Mouse (Mus musculus): ENCODE data around the gene Cycs.
A peak's percentile ranks its signal among the peaks of the same experiment; 100 is the strongest.
"Not testable (repeated sequence)": the region's sequence is repeated elsewhere in the genome, so short reads cannot be mapped to it uniquely, and the experiment has no call there.

Cycs gene

GRCm38 (mm10) chr6:50566141-50566996, at the start of gene Cycs:
Gene Cycs, minus strand, starts transcription at chr6:50566538.
- DNase-seq (ENCODE audit: low read depth, low spot score) = peak; percentile 100

- DNase-seq (ENCODE audit: low read depth, low spot score) = peak; percentile 28
Observed at GRCm38 (mm10) chr6:50601620-50602019, 35.3 kb upstream of the Cycs start.

DNA sequence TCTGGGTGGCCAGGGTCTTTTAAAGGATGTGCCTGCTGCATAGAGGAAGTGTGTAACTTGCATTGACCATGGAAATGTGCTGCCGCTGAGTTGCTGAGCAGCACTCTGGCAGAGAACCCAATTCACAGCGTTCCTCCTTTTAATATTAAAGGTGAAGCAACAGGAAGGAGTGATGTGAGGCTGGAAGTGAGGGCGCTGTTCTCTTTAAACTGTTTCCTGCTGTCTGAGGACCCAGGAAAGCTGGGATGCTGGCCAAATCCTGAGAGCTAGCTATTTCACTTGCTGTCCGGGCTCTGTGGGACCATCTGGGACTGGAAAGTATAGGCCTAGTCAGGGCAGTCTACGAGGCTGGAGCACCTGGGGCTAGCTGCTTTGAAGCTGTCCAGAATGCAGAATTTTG, 32.2 kb upstream of the Cycs start:
- DNase-seq (ENCODE audit: low read depth, low spot score) = no peak

- peak; percentile 84 for DNase-seq (ENCODE audit: low read depth, low spot score)
Observed at GRCm38 (mm10) chr6:50596301-50597211, 30.2 kb upstream of the Cycs start, which contains the start of gene 4921507P07Rik. Gene 4921507P07Rik, minus strand, starts transcription at chr6:50596632.

DNA sequence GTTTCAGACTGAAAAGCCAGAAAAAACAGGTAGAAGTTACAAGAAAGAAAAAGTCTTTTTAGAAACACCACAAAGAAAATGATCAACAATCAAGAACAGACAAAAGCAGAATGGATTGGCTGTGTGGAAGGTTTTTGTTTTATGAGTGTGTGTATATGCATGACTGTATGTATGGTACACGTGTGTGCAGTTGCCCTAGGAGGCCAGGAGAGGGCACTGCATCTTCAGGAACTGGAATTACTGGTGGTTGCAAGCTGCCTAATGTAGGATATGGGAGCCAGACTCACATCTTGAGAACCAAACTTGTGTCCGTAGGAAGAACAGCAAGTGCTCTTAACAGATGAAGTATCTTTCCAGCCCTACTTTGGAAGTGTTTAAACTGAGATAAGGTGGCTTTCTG, 28.0 kb upstream of the Cycs start:
- DNase-seq (ENCODE audit: low read depth, low spot score) = no peak

GRCm38 (mm10) chr6:50593334-50593845, 27.1 kb upstream of the Cycs start:
- DNase-seq (ENCODE audit: low read depth, low spot score) = no peak

- no peak for DNase-seq (ENCODE audit: low read depth, low spot score)
Observed at GRCm38 (mm10) chr6:50590234-50590633, 23.9 kb upstream of the Cycs start.

DNA sequence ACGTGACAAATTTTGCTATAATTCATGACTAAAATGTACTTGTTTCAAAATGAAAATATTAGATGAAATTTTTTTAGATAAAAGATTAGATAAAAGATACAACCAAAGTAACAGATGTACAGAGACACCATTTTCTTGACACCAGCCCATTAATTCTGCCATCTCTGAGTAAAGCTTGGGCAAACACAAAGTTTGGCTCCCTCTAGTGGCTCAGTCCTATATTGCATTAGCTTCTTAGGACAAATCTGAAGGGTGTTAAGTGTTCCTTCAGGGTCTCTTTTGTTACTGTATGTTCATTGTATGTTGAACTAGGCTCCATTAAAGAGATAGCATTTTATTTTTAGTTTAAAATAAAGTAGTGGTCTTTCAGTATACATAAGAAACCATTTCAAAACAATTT, 21.9 kb upstream of the Cycs start:
- DNase-seq (ENCODE audit: low read depth, low spot score) = peak; percentile 71

DNA sequence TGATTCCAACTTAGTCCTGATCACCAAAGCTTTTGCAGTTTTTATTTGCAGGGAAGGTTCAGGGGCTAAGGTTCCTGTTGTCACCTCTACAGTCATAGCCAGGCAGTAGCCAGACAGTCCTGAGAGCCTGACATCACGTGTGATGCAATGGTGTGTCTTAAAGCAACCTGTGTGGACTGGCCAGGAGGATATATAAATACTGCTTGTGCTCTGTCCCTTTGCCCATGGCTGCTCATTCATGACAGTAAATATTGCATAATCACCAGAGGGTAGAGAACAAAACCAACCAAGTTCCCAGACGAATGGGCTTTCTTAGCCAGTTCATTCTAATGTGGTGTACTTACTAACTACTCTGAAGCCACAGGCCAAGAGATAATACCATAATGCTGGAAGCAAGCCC, 21.1 kb upstream of the Cycs start:
- no peak for DNase-seq (ENCODE audit: low read depth, low spot score)

DNA sequence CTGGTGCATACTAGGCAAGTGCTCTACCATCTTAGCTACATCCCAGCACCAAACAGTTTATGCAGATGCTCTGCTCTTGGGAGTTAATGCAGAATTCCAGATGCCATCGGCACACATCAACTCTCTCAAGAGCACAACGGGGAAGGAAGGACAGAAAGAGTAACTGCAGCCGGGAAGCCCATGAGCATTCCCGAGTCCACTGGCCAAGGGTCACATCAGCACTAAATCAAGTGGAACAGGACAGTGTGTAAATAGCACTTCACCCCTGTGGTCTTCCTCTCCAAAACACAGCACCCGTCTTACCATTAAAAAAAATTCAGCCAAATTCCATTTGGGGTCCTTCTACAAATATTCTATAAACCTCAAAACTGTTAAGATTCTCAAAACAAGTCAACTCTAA, 20.0 kb upstream of the Cycs start:
- no peak for DNase-seq (ENCODE audit: low read depth, low spot score)

GRCm38 (mm10) chr6:50585733-50586132, 19.4 kb upstream of the Cycs start:
- DNase-seq (ENCODE audit: low read depth, low spot score) = no peak

DNA sequence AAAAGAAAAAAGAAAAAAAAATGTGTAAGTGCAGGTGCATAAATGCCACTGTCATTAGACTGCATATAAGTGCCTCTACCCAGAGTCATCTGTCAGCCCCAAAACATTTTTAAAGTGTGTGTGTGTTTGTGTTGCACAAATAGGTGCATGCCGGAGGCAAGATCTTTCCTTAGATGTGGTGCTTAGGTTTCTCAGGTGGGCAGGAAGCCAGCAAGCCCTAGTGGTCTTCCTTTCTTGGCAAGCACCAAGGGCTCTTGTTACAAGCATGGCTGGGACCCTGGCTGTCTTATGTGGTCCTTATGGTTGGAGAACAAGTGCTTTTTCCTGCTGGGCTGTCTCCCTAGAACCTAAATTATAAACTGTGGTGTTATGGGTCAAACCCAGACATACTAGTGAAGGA, 5.3 kb upstream of the Cycs start:
- DNase-seq (ENCODE audit: low read depth, low spot score) = no peak

- DNase-seq (ENCODE audit: low read depth, low spot score) = no peak
Observed at GRCm38 (mm10) chr6:50566997-50567255, 588 bp upstream of the Cycs start.

DNA sequence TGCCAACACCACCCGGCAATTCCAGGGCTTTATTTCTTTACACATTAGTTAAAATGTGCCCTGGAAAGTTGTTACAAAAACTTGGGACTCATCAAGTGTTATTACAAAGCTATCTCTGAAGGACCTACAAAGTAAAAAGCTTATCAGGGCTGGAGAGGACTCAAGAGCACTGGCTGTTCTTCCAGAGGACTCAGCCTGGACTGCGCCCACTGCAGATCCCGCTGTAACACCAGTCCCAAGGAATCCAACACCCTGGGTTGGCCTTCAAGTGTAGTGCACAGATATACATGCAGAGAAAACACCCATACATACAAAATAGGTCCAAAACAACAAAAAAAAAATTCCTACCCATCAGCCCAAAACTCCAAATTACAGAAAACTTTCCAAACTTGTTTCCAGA, 2.7 kb downstream of the Cycs start:
- DNase-seq (ENCODE audit: low read depth, low spot score) = no peak

- no peak for DNase-seq (ENCODE audit: low read depth, low spot score)
Observed at GRCm38 (mm10) chr6:50562421-50562820, 3.9 kb downstream of the Cycs start.

GRCm38 (mm10) chr6:50560776-50561175, 5.6 kb downstream of the Cycs start:
- DNase-seq (ENCODE audit: low read depth, low spot score) = no peak

GRCm38 (mm10) chr6:50558877-50559276, 7.5 kb downstream of the Cycs start:
- DNase-seq (ENCODE audit: low read depth, low spot score) = no peak

GRCm38 (mm10) chr6:50557566-50557965, 8.8 kb downstream of the Cycs start:
- DNase-seq (ENCODE audit: low read depth, low spot score) = no peak

DNA sequence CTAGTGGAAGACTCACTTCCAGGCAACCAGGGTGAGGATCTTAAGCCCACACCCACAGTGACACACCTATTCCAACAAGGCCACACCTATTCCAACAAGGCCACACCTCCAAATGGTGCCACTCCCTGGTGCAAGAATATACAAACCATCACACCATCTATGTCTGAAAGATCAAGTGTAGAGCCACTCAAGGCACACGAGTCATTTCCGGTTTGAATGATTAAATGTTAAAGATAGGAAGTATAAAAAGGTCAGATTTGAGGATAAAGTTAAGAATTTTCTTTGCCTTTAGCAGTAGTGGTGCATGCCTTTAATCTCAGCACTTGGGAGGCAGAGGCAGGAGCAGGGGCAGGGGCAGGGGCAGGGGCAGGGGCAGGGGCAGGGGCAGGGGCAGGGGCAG, 12.1 kb downstream of the Cycs start:
- DNase-seq (ENCODE audit: low read depth, low spot score) = not testable (repeated sequence)

DNA sequence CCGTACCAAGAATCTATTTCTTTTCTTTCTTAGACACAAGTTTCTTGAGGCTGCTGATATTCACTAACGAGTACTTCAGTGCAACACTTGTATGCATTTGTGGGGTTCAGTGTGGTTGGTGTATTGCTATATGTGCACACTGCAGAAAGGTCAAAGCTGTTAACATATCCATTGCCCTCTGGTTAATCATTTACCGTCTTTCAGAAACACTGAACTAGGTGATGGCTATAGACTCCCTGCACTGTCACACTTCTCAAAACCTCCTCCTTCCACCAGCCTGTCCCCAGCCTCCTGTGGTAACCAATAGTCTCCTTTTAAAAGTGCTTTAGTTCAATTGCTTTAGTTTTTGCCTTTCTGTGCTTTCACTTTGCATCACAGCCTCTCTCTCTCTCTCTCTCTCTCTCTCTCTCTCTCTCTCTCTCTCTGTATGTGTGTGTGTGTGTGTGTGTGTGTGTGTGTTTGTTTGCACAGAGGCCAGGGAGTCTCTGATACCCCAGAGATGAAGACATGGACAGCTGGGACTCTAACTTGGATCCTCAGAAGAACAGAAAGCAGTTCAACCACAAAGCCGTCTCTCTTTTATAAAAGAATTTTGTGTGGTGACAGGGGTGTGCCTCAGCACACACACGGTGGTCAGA, 13.3 kb downstream of the Cycs start:
- no peak for DNase-seq (ENCODE audit: low read depth, low spot score)

- no peak for DNase-seq (ENCODE audit: low read depth, low spot score)
Observed at GRCm38 (mm10) chr6:50549791-50550190, 16.5 kb downstream of the Cycs start.

DNA sequence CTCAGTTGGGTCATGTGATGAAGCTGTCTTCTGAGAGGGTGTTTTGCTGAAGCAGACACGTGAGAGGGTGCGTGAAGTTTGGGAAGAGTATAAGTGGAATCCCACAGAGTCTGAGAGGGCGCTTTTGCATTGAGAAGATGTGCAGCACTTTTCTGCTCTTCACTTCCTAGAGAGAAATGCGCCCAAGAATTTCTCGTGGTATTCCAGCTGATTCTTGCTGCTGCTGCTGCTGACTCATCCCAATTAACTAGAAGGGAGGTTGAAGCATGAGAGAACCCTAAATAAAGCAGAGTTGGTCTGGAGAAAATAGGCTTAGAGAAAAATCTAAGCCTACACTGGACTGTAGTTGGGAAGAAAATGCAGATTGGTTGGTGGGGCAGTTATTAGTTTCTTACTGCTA, 17.3 kb downstream of the Cycs start:
- no peak for DNase-seq (ENCODE audit: low read depth, low spot score)

Data from retina, postnatal 7 days (tissue).